Comparison of ENCODE assay signal across 16 mouse cellular contexts in the genomic region with DNA sequence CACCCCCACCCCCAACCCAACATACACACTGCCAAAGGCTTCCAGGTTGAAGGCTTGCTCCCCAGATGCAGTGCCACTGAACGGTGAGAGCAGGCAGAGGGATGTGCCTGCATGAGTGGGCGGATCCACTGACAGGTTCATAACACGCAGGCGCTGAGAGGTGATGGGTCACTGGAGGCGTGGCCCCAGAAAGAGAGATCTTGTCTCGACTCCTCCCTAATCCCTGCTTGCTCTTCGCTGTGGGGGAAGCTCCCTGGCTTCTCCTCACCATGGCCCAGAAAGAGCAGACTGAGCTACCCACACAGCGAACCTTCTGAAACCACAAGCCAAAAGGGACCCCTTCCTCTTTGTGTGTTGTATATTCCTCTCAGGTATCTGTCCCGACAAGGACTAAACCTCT.
DNase-seq lines count a peak whose midpoint lies in the region.
"Had no signal": no experiment of that assay in that cellular context is flagged by ENCODE, and none has a peak within 500 bp of the region (broad histone marks: within the 10 kb centered on the region; RNA-seq: fewer than 3 reads in every experiment).

No protein-coding gene starts in this region.

- DNase-seq in embryo, embryonic 10 days (ENCODE audit: low spot score): peak; percentile 51
- DNase-seq in embryo, embryonic 10.5 days (ENCODE audit: low spot score): no peak
- peak; percentile 15 for DNase-seq in lung, postnatal 36 days
- DNase-seq in lung, postnatal 25 days (ENCODE audit: low spot score): no peak
- DNase-seq in R1 (ENCODE audit: low read depth, low spot score): peak; percentile 76
- DNase-seq in retina, postnatal 1 day: peak; percentile 41
- no peak for DNase-seq in cerebellum, postnatal 4 days (ENCODE audit: low spot score in 2 of 2)
- DNase-seq: adrenal gland, adult 2 months; adrenal gland, postnatal 36 days; cerebellum, adult 2 months; cerebellum, postnatal 14 days; gastrocnemius, postnatal 25 days; heart, adult 2 months; heart, postnatal 10 days; kidney, postnatal 25 days; right cerebral cortex, postnatal 14 days had no signal

Comparison
In these comparisons a context has a peak if more than half of its experiments do, and no peak if none do; other contexts are left out.
1. DNase-seq: peak in embryo, embryonic 10 days (single experiment), lung, postnatal 36 days (single experiment), R1 (single experiment) and retina, postnatal 1 day (single experiment); none in embryo, embryonic 10.5 days (single experiment), lung, postnatal 25 days (single experiment) and cerebellum, postnatal 4 days (0 of 2).